Mouse (Mus musculus) left cerebral cortex, postnatal 25 days (tissue): ENCODE measurements at regions not wholly inside any gene's neighbourhood (a gene's known extent, or its start where the extent isn't known, plus 50 kb on each side); places are given as distances from the start of the nearest gene placed in this dataset.

ENCODE experiments used
- DNase-seq, 2 experiments: peaks; one replicate each; pipeline ENCODE4 v3.0.0; 2022; ENCODE audit warnings: low spot score in 2 of 2, mixed read lengths in 1 of 2
- intact Hi-C: fragments of 180-260 bp; cut with DNase I; formaldehyde crosslinking; loops from one replicate; pipeline ENCODE4 v1.15.1; 2025

DNA sequence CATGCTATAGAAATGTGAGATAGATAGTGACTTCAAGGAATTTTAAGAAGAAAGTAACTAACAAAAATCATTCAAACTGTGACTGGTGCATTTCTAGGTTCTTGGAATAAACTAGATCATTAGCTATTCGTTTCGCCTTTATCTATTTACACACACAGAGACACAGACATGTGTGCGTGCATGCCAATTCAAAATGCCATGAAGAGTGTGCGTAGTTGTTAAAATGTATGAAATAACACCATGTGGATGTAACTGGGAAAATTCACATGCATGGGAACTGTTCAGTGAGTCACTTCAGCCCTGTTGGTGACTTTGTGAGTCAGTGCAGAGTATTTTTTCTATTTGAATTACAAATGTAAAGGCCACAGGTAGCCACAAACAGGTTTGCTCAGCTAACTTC, 460.8 kb downstream of the Fat4 start:
- intact Hi-C loops, result no loop called here
- DNase-seq, result no peak

- no peak for DNase-seq
- intact Hi-C loops, result no loop called here
These were observed 470.3 kb downstream of the Fat4 start for GRCm38 (mm10) chr3:39357012-39357411.

DNA sequence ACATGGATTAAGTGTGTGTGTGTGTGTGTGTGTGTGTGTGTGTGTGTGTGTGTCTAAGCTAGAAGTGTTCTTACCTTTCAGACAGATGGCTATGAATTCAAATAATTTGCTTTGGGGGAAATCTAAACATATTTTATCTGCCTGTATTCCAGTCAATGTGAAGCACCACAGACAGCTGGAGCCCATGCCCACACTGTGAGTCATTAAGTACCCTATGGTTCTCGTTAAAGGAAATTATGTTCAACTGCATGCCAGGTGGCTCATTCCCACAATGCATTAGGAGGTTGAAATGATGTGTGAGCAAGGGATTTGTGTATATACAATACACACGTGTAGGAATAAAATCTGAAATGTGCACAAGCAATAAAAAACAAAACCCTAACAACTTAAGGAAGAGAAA, 473.5 kb downstream of the Fat4 start:
- intact Hi-C loops, result no loop called here
- peak; percentile 17 to 36 for DNase-seq

- intact Hi-C loops, result no loop called here
- no peak for DNase-seq
These were observed 484.2 kb downstream of the Fat4 start for GRCm38 (mm10) chr3:39370926-39371325.

- intact Hi-C loops, result no loop called here
- DNase-seq, result no peak
These were observed 485.7 kb downstream of the Fat4 start for GRCm38 (mm10) chr3:39372426-39372950.

- DNase-seq, result peak; percentile 13 to 58
- intact Hi-C loops, result no loop called here
These were observed 488.7 kb downstream of the Fat4 start for GRCm38 (mm10) chr3:39375465-39375864.

DNA sequence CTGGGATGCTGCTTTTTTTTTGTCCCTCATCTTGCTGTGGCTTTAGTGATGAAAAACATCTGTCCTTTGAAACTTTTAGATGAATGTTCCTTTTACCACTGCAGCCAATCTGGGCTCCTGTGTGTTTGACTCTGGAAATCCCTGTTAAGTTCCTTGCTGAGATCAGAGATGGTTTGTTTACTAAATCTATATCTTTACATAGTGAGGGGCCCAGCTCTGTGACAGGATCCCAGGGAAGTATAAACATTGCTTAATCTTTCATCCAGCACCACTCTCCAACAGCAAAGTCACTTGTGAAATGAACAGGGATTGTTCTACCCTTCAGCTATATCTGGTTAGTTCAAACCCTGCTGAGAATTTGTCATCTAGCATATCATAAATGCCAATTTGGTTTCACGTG, 501.8 kb downstream of the Fat4 start:
- intact Hi-C loops, result no loop called here
- DNase-seq, result no peak

DNA sequence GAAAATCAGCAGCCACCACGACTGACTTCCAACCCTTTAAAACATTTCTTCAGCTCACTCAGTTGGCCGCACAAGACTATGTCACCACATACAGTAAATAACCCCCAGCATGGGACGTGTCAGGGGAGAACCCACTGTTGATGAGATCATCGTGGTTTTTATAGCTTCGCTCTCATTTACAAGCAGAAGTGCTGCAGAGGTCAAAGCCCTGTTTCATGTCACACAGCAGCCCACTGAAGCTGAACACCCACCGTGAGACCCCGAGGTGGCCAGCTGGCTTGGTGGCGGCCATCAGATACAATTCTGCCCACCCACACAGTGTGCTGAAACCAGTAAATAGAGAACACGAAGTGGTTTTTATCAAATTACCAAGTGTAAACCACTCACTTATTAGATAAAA, 503.7 kb downstream of the Fat4 start:
- intact Hi-C loops, result loop anchor here (5.0 kb wide), 1 partner anchor 503 kb away; the partner anchor contains the start of gene Fat4
- no peak for DNase-seq

DNA sequence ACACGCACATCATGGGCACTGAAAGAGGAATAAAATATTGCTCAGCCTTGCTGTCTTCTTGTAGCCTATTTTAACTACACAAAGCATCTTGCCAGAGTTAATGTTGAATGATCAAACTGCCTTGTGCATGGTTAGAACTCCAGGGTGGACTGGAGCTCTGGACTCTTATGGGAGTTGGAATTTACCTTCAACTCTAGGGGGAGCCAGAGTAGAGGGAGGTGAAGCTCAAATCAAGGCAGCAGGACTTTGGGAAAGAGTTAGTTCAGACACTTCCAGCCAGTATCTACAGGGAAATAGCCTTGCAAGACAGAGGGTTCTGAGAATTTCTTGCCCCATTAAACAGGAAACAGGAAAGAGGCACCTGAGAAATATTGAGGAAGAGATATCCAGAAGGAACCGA, 505.3 kb downstream of the Fat4 start:
- peak in 1 of 2 experiments; percentile 24 for DNase-seq
- intact Hi-C loops, result loop anchor here (2.0 to 5.0 kb wide), 2 partner anchors 423 to 505 kb away; partner anchors contain the start of gene Fat4

- no peak for DNase-seq
- intact Hi-C loops, result no loop called here
These were observed 509.9 kb downstream of the Fat4 start for GRCm38 (mm10) chr3:39396672-39397071.

DNA sequence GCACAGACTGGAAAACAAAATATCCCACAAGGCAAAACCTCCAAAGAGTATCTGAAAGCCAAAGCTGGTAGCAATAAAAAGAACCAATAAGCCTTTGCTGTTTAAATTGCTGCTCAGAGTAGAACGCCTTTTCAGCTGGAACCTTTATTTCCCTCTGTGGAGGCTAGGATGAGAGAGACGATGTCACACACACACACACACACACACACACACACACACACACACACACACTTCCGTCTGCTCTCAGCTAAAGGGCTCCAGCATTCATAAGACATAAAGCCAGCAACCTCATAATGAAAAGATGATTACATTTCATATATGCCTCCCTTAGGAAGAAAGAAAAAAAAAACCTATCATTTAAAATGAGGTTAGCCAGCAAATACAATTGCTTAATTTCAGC, 510.5 kb downstream of the Fat4 start:
- intact Hi-C loops, result no loop called here
- DNase-seq, result no peak

- no peak for DNase-seq
- intact Hi-C loops, result no loop called here
These were observed 510.9 kb downstream of the Fat4 start for GRCm38 (mm10) chr3:39397677-39398076.

GRCm38 (mm10) chr3:39424778-39425642, 538.3 kb downstream of the Fat4 start:
- DNase-seq, result no peak
- intact Hi-C loops, result no loop called here

- intact Hi-C loops, result no loop called here
- DNase-seq, result no peak
These were observed 538.9 kb downstream of the Fat4 start for GRCm38 (mm10) chr3:39425643-39426016.

DNA sequence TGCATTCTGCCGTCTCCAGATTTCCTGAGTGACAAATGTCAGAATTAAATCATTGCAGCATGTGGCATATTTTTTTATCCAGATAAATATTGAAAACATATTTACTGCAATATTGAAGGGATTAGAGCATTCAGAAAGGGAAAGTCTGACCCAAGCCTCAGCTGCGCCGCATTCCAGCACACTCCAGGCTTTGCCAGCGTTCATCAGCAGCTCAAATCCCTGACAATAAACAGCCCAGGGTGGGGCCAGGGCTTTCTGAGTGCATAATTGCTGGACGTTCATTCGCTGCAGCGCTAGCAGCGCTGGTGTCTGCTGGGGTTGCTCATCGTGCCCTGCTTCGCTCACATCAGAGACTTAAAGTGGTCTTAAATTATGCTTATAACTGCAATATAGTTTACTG, 556.6 kb downstream of the Fat4 start:
- intact Hi-C loops, result no loop called here
- no peak for DNase-seq

- intact Hi-C loops, result no loop called here
- no peak for DNase-seq
These were observed 568.9 kb downstream of the Fat4 start for GRCm38 (mm10) chr3:39455650-39456049.

- peak in 1 of 2 experiments; percentile 4 for DNase-seq
- intact Hi-C loops, result no loop called here
These were observed 573.6 kb downstream of the Fat4 start for GRCm38 (mm10) chr3:39460183-39460888.

DNA sequence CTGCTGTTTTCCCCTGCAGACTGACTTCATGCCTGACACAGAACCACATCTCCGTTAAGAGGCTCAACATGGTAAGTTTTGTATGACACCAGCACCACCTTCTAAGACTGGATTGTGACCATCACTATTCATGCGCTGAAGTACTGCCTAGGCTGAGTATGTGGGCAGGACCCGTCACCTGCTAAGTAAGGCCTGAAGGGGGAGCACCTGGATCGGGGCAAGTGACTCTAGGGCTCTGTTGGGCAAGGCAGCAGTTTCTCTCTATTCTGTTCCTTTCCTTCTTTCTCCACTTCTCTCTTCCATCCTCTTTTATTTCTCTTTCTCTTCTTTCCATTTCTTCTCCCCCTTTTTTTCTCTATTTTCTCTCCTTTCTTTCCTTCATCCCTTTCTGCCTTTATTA, 574.8 kb downstream of the Fat4 start:
- intact Hi-C loops, result no loop called here
- DNase-seq, result no peak

DNA sequence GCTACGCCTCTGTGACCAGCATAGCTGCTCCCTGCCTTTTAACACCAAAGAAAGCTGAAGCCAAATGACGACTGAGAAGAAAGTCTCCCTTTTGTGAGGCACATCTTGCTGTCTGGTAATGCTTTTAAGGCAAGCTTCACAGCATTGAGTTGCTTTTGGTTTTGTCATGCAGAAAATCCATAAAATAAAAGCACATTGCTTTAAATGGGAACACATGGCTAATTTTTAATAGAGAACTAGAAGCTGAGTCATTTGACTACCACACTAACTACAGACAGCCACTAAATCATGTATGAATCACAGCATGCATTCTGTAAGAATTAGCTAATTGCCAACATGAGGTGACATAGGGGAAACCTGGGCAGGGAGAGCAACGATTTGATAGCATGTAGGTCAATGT, 579.1 kb downstream of the Fat4 start:
- intact Hi-C loops, result no loop called here
- DNase-seq, result no peak

DNA sequence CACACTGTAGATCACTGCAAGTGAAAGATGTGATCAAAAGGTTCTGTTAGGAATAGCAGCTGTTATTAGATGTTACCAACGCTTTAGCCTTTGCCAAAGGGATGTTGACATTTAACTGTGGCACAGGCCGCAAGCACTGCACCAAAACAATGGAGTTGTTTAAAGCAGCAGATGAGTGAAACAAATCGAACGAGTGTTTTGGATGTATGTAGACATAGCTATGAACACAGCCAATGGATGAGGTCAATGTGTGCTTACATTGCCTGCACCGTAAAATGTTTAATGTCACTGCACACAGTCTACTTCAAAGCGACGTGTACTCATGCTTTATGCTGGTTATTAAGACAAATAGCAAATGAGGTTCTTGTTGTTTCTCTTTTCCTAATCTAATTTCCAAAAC, 602.7 kb downstream of the Fat4 start:
- DNase-seq, result no peak
- intact Hi-C loops, result no loop called here

DNA sequence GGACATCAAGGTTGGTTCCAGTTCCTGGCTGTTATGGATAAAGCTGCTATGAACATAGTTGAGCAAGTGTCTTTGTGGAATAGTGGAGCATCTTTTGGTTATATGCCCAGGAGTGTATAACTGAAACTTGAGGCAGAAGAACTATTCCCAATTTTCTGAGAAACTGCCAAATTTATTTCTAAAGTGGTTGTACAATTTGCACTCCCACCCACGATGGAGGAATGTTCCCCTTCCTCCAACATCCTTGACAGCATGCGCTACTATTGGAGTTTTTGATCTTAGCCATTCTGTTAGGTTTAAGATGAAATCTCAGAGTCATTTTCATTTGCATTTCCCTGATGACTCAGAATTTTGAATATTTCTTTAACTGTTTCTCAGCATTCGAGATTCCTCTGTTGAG, 607.6 kb downstream of the Fat4 start:
- peak; percentile 8 to 60 for DNase-seq

More for the DNA sequence above, 607.6 kb downstream of the Fat4 start:
- intact Hi-C loops, result no loop called here
